Mouse (Mus musculus) MEL (cell line): Measurements from ENCODE around the gene Slc38a4. TPM values are rescaled to one million over a fixed set of nuclear protein-coding genes. Genes with fewer than 3 reads are reported as not detected.
A peak's percentile ranks its signal among the peaks of the same experiment; 100 is the strongest.

Source experiments
- DNase-seq: peaks from one replicate; pipeline ENCODE4 v3.0.0; 2011; ENCODE audit warnings: low read depth, low spot score
- H3K27ac ChIP-seq: 2 replicates; pipeline ENCODE4 v1.5.1; 2012; ENCODE audit warnings: low read depth, mild to moderate bottlenecking, control low read depth, low read length, moderate library complexity; ENCODE audit not compliant: control insufficient read depth
- H3K27me3 ChIP-seq, 2 experiments: fragments of 150-350 bp in 1 of 2; sonication (generic) in 1 of 2; 2 replicates each; pipeline ENCODE4 v1.6.1; 2012; ENCODE audit warnings: low read length in 2 of 2, mild to moderate bottlenecking in 2 of 2, improper control_type of control experiment in 1 of 2, moderate library complexity in 1 of 2; ENCODE audit not compliant: insufficient read depth in 2 of 2, control insufficient read depth in 1 of 2
- H3K36me3 ChIP-seq, 2 experiments: 2 replicates each; pipeline ENCODE4 v1.6.1; 2012 to 2014; ENCODE audit warnings: low read length in 2 of 2, improper control_type of control experiment in 1 of 2, inconsistent platforms in 1 of 2, mild to moderate bottlenecking in 1 of 2; ENCODE audit not compliant: insufficient read depth in 2 of 2, control insufficient read depth in 1 of 2
- H3K4me1 ChIP-seq, 2 experiments: fragments of 150-350 bp in 1 of 2; sonication (generic) in 1 of 2; 2 replicates each; pipeline ENCODE4 v1.6.1; 2012; ENCODE audit warnings: low read length in 2 of 2, improper control_type of control experiment in 1 of 2, mild to moderate bottlenecking in 1 of 2; ENCODE audit not compliant: insufficient read depth in 2 of 2, control insufficient read depth in 1 of 2
- H3K4me3 ChIP-seq, 2 experiments: fragments of 150-350 bp in 1 of 2; sonication (generic) in 1 of 2; 2 replicates each; pipeline ENCODE4 v1.5.1; 2012; ENCODE audit warnings: low read depth in 2 of 2, low read length in 2 of 2, mild to moderate bottlenecking in 2 of 2, moderate library complexity in 2 of 2, control low read depth in 1 of 2, improper control_type of control experiment in 1 of 2; ENCODE audit not compliant: control insufficient read depth in 1 of 2, insufficient read depth in 1 of 2
- H3K79me2 ChIP-seq: 2 replicates; pipeline ENCODE4 v1.6.1; 2012; ENCODE audit warnings: mild to moderate bottlenecking, low read length, moderate library complexity; ENCODE audit not compliant: control insufficient read depth, poor library complexity, insufficient read depth
- H3K9ac ChIP-seq: 2 replicates; pipeline ENCODE4 v1.6.1; 2012; ENCODE audit warnings: low read depth, mild to moderate bottlenecking, control low read depth, low read length, moderate library complexity; ENCODE audit not compliant: control insufficient read depth, poor library complexity, severe bottlenecking
- H3K9me3 ChIP-seq: fragments of 150-350 bp; sonication (generic); replicated peaks from 2 replicates; pipeline ENCODE4 v1.6.1; 2012; ENCODE audit warnings: mild to moderate bottlenecking, low read length, improper control_type of control experiment, moderate library complexity; ENCODE audit not compliant: insufficient read depth
- CTCF ChIP-seq, 3 experiments: IDR thresholded peaks in 2 of 3; conservative IDR thresholded peaks in 1 of 3; 2 replicates each; pipeline ENCODE4 v1.5.1; 2011 to 2012; ENCODE audit warnings: low read length in 3 of 3, low read depth in 2 of 3, mild to moderate bottlenecking in 2 of 3, improper control_type of control experiment in 1 of 3, inconsistent platforms in 1 of 3, mixed read lengths in 1 of 3, moderate library complexity in 1 of 3; ENCODE audit not compliant: control insufficient read depth in 1 of 3, insufficient read depth in 1 of 3, poor library complexity in 1 of 3, severe bottlenecking in 1 of 3
- EP300 ChIP-seq, 2 experiments: IDR thresholded peaks; 2 replicates each; pipeline ENCODE4 v1.6.1; 2011; ENCODE audit warnings: improper control_type of control experiment in 2 of 2, low read length in 2 of 2, low read depth in 1 of 2, mild to moderate bottlenecking in 1 of 2
- JUND ChIP-seq: IDR thresholded peaks from 2 replicates; pipeline ENCODE4 v1.6.1; 2011; ENCODE audit warnings: low read depth, mild to moderate bottlenecking, improper control_type of control experiment, low read length
- TAL1 ChIP-seq: IDR thresholded peaks from 2 replicates; pipeline ENCODE4 v1.6.1; 2012; ENCODE audit warnings: mild to moderate bottlenecking, inconsistent platforms, low read length, moderate library complexity, mixed read lengths
- TCF12 ChIP-seq: IDR thresholded peaks from 2 replicates; pipeline ENCODE4 v1.6.1; 2014; ENCODE audit warnings: low read depth, mild to moderate bottlenecking, inconsistent platforms, low read length, improper control_type of control experiment, moderate library complexity
- USF2 ChIP-seq, 2 experiments: IDR thresholded peaks; 2 replicates each; pipeline ENCODE4 v1.6.1; 2011 to 2012; ENCODE audit warnings: improper control_type of control experiment in 2 of 2, low read length in 2 of 2, borderline replicate concordance in 1 of 2, inconsistent platforms in 1 of 2, low read depth in 1 of 2, mild to moderate bottlenecking in 1 of 2; ENCODE audit not compliant: insufficient read depth in 1 of 2
- ZKSCAN1 ChIP-seq: IDR thresholded peaks from 2 replicates; pipeline ENCODE4 v1.6.1; 2012; ENCODE audit warnings: low read depth, mild to moderate bottlenecking, inconsistent platforms, low read length, improper control_type of control experiment, moderate library complexity
- ZMIZ1 ChIP-seq: IDR thresholded peaks from 2 replicates; pipeline ENCODE4 v1.6.1; 2012; ENCODE audit warnings: low read depth, mild to moderate bottlenecking, inconsistent platforms, low read length, improper control_type of control experiment, moderate library complexity
- ZNF384 ChIP-seq: IDR thresholded peaks from 2 replicates; pipeline ENCODE4 v1.6.1; 2012; ENCODE audit warnings: low read depth, mild to moderate bottlenecking, inconsistent platforms, low read length, improper control_type of control experiment
- polyA plus RNA-seq, 2 experiments: library from polyadenylated mRNA; stranded (reverse) in 1 of 2; unstranded in 1 of 2; fragments of >175 nt in 1 of 2; fragments of >200 nt in 1 of 2; gene quantifications; 2 replicates each; pipeline versions ENCODE4 v1.2.1 to v1.2.4; 2012; ENCODE audit warnings: low replicate concordance in 2 of 2, low read depth in 1 of 2; ENCODE audit not compliant: insufficient read length in 2 of 2, insufficient read depth in 1 of 2, missing spikeins in 1 of 2
- total RNA-seq: library from RNA; depleted of rRNA; stranded (reverse); fragments of 300-350 nt; gene quantifications from 2 replicates; pipeline ENCODE4 v1.2.3, GENCODE M21; 2012

Gene Slc38a4
- total and polyA plus RNA-seq, 3 experiments = not detected

GRCm38 (mm10) chr15:97102811-97103210 is 47.1 kb upstream of the Slc38a4 start:
- Histone ChIP-seq H3K27me3 (no peaks in the 10 kb centered on the region), H3K27ac (no peak overlapping the region), H3K9me3 (no peaks in the 10 kb centered on the region), H3K36me3 (no peaks in the 10 kb centered on the region), H3K4me1 (no peaks in the 10 kb centered on the region), H3K79me2 (no peaks in the 10 kb centered on the region), H3K9ac (no peak overlapping the region), H3K4me3 (no peak overlapping the region)
- TF ChIP-seq ZKSCAN1 (no peak), CTCF (IDR thresholded peaks at IDR 0.05 in 2 of 3, conservative IDR thresholded peaks at IDR 0.05 in 1 of 3; ENCODE audit: control insufficient read depth in 1 of 3, insufficient read depth in 1 of 3, low read depth in 2 of 3, low read length in 3 of 3, poor library complexity in 1 of 3, severe bottlenecking in 1 of 3) (no peak), USF2 (IDR thresholded peaks at IDR 0.05; ENCODE audit: borderline replicate concordance in 1 of 2, insufficient read depth in 1 of 2, low read depth in 1 of 2, low read length in 2 of 2) (no peak), EP300 (IDR thresholded peaks at IDR 0.05; ENCODE audit: low read depth in 1 of 2, low read length in 2 of 2) (no peak), JUND (no peak), TCF12 (no peak), TAL1 (no peak)
- peak; percentile 34 for DNase-seq

- no peaks in the 10 kb centered on the region for H3K4me1 ChIP-seq
- H3K36me3 ChIP-seq = no peaks in the 10 kb centered on the region
- no peak overlapping the region for H3K27ac ChIP-seq
- H3K27me3 ChIP-seq = no peaks in the 10 kb centered on the region
- no peaks in the 10 kb centered on the region for H3K9me3 ChIP-seq
- no peaks in the 10 kb centered on the region for H3K79me2 ChIP-seq
- no peak for TF ChIP-seq ZMIZ1
- H3K9ac ChIP-seq = no peak overlapping the region
- DNase-seq = no peak
- H3K4me3 ChIP-seq = no peak overlapping the region
These were observed 46.4 kb upstream of the Slc38a4 start for GRCm38 (mm10) chr15:97102181-97102580.

- Histone ChIP-seq H3K4me3 (no peak overlapping the region), H3K27me3 (no peaks in the 10 kb centered on the region), H3K9ac (no peak overlapping the region), H3K79me2 (no peaks in the 10 kb centered on the region), H3K4me1 (no peaks in the 10 kb centered on the region), H3K27ac (no peak overlapping the region)
- TF ChIP-seq ZNF384 (no peak), ZKSCAN1 (no peak), JUND (no peak)
- TF ChIP-seq, all 39 proteins: peak for 0
- no peak for DNase-seq
- peaks cover 3% of the 10 kb centered on the region; the same call in 1 of the 2 replicates for H3K9me3 ChIP-seq
- H3K36me3 ChIP-seq = no peaks in the 10 kb centered on the region
These were observed 43.3 kb upstream of the Slc38a4 start for GRCm38 (mm10) chr15:97099101-97099500.
